Mouse (Mus musculus): ENCODE data around the gene Adamtsl4. TPM values are rescaled to one million over a fixed set of nuclear protein-coding genes. Genes with fewer than 3 reads are reported as not detected.
A peak's percentile ranks its signal among the peaks of the same experiment; 100 is the strongest.

The Adamtsl4 gene
- polyA plus RNA-seq, 1 experiment from 2014 or later: 7.0 TPM

DNA sequence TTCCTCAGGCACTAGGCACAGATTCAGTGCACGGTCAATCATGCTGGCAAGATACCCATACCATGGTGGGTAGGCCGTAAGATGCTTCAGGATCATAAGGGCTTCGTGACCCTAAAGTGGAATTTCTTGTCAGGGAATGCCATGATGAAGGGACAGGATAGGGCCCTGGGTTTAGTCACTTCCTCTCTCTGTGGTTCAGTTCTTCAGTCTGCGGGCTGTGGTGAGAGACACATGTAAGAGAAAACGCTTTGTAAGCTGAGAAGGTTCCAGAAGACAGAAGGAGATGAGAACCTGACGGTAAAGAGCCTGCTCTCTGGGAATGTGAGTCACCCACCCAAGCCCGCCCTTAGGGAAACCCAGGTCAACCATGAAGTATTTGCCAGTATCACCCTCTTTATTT lies 19.8 kb upstream of the Adamtsl4 start:
- Histone ChIP-seq H3K4me2 (ENCODE audit: low read length) (no peak overlapping the region), H3K4me1 (ENCODE audit: control insufficient read depth in 2 of 2, insufficient read depth in 2 of 2, low read length in 2 of 2) (0 out of 4 replicates have a peak, but pooled peaks cover 0 to under 1% of the 10 kb centered on the region in 2 experiments), H3K9me3 (ENCODE audit: control insufficient read depth, low read length) (no peaks in the 10 kb centered on the region), H3K36me3 (ENCODE audit: control insufficient read depth, insufficient read depth, low read length) (no peaks in the 10 kb centered on the region), H3K4me3 (ENCODE audit: control insufficient read depth in 1 of 2, insufficient read depth in 1 of 2, low read depth in 1 of 2, low read length in 2 of 2) (no peak overlapping the region), H3K9ac (ENCODE audit: low read length) (no peak overlapping the region), H3K27me3 (ENCODE audit: control insufficient read depth, insufficient read depth, low read length) (no peaks in the 10 kb centered on the region), H3K27ac (replicated peaks in 1 of 2; ENCODE audit: control insufficient read depth in 1 of 2, insufficient read depth in 1 of 2, low read depth in 2 of 2, low read length in 2 of 2) (no peak overlapping the region)
- no peak for ATAC-seq (ENCODE audit: insufficient number of reproducible peaks, insufficient read depth, low FRiP score, low read depth)
- WGBS: 78% methylated on average over 7 of the region's 7 CpGs

- Histone ChIP-seq H3K36me3 (ENCODE audit: control insufficient read depth, insufficient read depth, low read length) (no peaks in the 10 kb centered on the region), H3K27me3 (ENCODE audit: control insufficient read depth, insufficient read depth, low read length) (no peaks in the 10 kb centered on the region), H3K4me3 (ENCODE audit: control insufficient read depth in 1 of 2, insufficient read depth in 1 of 2, low read depth in 1 of 2, low read length in 2 of 2) (no peak overlapping the region), H3K4me1 (ENCODE audit: control insufficient read depth in 2 of 2, insufficient read depth in 2 of 2, low read length in 2 of 2) (peaks cover 5 to 13% of the 10 kb centered on the region in 2 experiments), H3K9me3 (ENCODE audit: control insufficient read depth, low read length) (no peaks in the 10 kb centered on the region), H3K4me2 (ENCODE audit: low read length) (no peak overlapping the region), H3K9ac (ENCODE audit: low read length) (no peak overlapping the region), H3K27ac (replicated peaks in 1 of 2; ENCODE audit: control insufficient read depth in 1 of 2, insufficient read depth in 1 of 2, low read depth in 2 of 2, low read length in 2 of 2) (no peak overlapping the region)
- ATAC-seq (ENCODE audit: insufficient number of reproducible peaks, insufficient read depth, low FRiP score, low read depth): no peak
- 91% methylated on average over 4 of the region's 4 CpGs for WGBS
These were observed 18.6 kb upstream of the Adamtsl4 start for GRCm38 (mm10) chr3:95706273-95706672.

DNA sequence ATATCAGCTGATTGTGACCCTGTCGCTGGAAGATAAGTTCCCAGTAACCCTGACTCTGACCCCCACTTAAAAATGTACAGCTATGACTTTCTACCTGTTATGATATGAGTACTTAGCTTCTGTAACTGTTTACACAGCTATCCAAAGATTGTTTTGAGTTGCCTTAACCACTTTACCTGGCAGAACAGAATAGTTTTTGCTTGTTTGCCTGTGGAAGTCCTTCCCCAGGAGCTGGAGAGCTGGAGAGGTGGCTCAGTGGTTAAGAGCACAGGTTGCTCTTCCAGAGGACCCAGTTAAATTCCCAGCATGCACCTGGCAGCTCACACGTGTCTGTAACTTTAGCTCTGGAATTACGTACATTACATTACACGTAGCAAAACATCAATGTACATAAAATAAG lies 16.9 kb upstream of the Adamtsl4 start:
- 84% methylated on average over 4 of the region's 4 CpGs for WGBS
- no peak overlapping the region for H3K4me2 ChIP-seq (ENCODE audit: low read length)
- ATAC-seq (ENCODE audit: insufficient number of reproducible peaks, insufficient read depth, low FRiP score, low read depth): no peak
- H3K36me3 ChIP-seq (ENCODE audit: control insufficient read depth, insufficient read depth, low read length): no peaks in the 10 kb centered on the region
- H3K27me3 ChIP-seq (ENCODE audit: control insufficient read depth, insufficient read depth, low read length): no peaks in the 10 kb centered on the region
- H3K9ac ChIP-seq (ENCODE audit: low read length): no peak overlapping the region
- H3K9me3 ChIP-seq (ENCODE audit: control insufficient read depth, low read length): no peaks in the 10 kb centered on the region
- peaks cover 8 to 28% of the 10 kb centered on the region in 2 experiments for H3K4me1 ChIP-seq (ENCODE audit: control insufficient read depth in 2 of 2, insufficient read depth in 2 of 2, low read length in 2 of 2)
- H3K27ac ChIP-seq (replicated peaks in 1 of 2; ENCODE audit: control insufficient read depth in 1 of 2, insufficient read depth in 1 of 2, low read depth in 2 of 2, low read length in 2 of 2): no peak overlapping the region
- no peak overlapping the region for H3K4me3 ChIP-seq (ENCODE audit: control insufficient read depth in 1 of 2, insufficient read depth in 1 of 2, low read depth in 1 of 2, low read length in 2 of 2)

DNA sequence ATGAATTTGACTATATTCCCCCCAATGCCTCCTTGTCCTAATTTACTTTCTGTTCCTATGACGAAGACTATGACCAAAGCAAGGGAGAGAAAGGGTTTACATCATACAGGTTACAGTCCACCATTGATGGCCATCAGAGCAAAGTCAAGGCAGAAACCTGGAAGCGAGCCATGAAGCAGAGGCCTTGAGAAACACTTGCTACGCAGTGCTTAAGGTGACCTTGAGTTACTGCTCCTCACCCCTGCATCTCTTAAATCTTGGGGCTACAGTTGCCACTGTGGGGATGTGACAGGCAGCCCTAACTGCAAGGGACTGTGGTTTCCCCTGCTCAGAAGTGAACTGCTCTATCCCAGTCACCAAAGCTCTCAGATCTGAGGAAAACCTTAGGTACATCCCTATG lies 15.6 kb upstream of the Adamtsl4 start:
- Histone ChIP-seq H3K27me3 (ENCODE audit: control insufficient read depth, insufficient read depth, low read length) (no peaks in the 10 kb centered on the region), H3K27ac (replicated peaks in 1 of 2; ENCODE audit: control insufficient read depth in 1 of 2, insufficient read depth in 1 of 2, low read depth in 2 of 2, low read length in 2 of 2) (no peak overlapping the region), H3K9ac (ENCODE audit: low read length) (no peak overlapping the region), H3K4me1 (ENCODE audit: control insufficient read depth in 2 of 2, insufficient read depth in 2 of 2, low read length in 2 of 2) (peaks cover 8 to 28% of the 10 kb centered on the region in 2 experiments), H3K4me3 (ENCODE audit: control insufficient read depth in 1 of 2, insufficient read depth in 1 of 2, low read depth in 1 of 2, low read length in 2 of 2) (no peak overlapping the region), H3K4me2 (ENCODE audit: low read length) (no peak overlapping the region), H3K9me3 (ENCODE audit: control insufficient read depth, low read length) (no peaks in the 10 kb centered on the region), H3K36me3 (ENCODE audit: control insufficient read depth, insufficient read depth, low read length) (no peaks in the 10 kb centered on the region)
- no peak for ATAC-seq (ENCODE audit: insufficient number of reproducible peaks, insufficient read depth, low FRiP score, low read depth)
- 92% methylated on average over 3 of the region's 3 CpGs for WGBS

DNA sequence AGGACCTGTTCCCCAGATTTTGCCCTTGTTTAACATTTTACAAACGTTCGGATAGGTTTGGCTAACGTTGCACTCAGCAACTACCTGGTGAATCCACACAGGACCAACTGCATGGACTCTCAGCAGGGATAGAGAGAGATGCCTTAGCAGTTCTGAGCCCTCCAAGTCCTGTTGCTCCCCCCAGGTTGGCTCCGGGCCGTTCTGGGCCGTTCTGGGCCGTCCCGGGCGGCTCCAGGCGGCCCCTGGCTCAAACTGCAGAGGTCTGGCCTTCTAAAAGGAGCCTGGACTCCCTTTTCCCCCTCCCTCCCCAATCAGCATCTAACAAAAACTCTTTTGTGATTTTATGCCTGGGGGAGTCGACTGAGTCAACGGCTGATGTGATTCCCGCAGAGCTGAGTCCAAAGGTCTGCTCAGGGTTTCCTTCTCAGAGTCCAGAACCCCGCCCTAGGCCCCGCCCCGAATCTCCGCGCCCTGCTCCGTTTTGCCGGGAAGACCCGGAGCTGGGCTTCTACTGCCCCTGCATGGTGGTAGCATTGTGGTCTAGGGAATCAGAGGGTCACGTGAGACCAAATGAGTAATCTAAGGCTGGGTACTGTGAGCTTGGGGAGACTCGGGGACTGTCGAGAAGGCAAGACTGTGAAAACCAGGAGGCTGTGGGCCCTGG lies 14.3 kb upstream of the Adamtsl4 start:
- H3K4me1 ChIP-seq (ENCODE audit: control insufficient read depth in 2 of 2, insufficient read depth in 2 of 2, low read length in 2 of 2): peaks cover 8 to 28% of the 10 kb centered on the region in 2 experiments
- H3K27me3 ChIP-seq (ENCODE audit: control insufficient read depth, insufficient read depth, low read length): no peaks in the 10 kb centered on the region
- no peaks in the 10 kb centered on the region for H3K36me3 ChIP-seq (ENCODE audit: control insufficient read depth, insufficient read depth, low read length)
- WGBS: 7% methylated on average over 24 of the region's 24 CpGs
- ATAC-seq (ENCODE audit: insufficient number of reproducible peaks, insufficient read depth, low FRiP score, low read depth): peak; percentile 82
- H3K9me3 ChIP-seq (ENCODE audit: control insufficient read depth, low read length): no peaks in the 10 kb centered on the region
- H3K9ac ChIP-seq (ENCODE audit: low read length): peak overlapping the region; percentile 76
- H3K27ac ChIP-seq (replicated peaks in 1 of 2; ENCODE audit: control insufficient read depth in 1 of 2, insufficient read depth in 1 of 2, low read depth in 2 of 2, low read length in 2 of 2): peak overlapping the region; percentile 58 to 78; a peak in 3 of 4 replicates
- peak overlapping the region; percentile 79 for H3K4me2 ChIP-seq (ENCODE audit: low read length)
- peak overlapping the region; percentile 28 to 36 for H3K4me3 ChIP-seq (ENCODE audit: control insufficient read depth in 1 of 2, insufficient read depth in 1 of 2, low read depth in 1 of 2, low read length in 2 of 2)

DNA sequence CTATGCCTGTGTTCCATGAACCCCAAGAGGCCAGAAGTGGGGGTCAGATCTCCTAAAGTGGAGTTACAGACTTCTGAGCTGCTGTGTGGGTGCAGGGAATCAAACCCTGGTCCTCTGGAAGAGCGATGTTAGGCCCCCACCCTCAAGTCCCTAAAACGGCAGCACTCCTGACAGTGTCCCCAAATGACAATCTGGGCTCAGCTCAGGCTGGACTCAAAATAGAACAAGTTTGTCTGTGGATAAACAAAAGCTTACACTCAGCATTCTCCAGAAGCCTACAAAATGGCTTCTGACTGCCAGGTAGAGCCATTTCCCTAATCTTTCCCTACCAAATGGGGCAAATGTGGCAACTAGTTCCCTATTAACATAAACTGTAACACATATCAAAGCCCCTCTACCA lies 13.4 kb upstream of the Adamtsl4 start:
- H3K4me3 ChIP-seq (ENCODE audit: control insufficient read depth in 1 of 2, insufficient read depth in 1 of 2, low read depth in 1 of 2, low read length in 2 of 2): no peak overlapping the region
- H3K27me3 ChIP-seq (ENCODE audit: control insufficient read depth, insufficient read depth, low read length): no peaks in the 10 kb centered on the region
- no peak overlapping the region for H3K4me2 ChIP-seq (ENCODE audit: low read length)
- H3K4me1 ChIP-seq (ENCODE audit: control insufficient read depth in 2 of 2, insufficient read depth in 2 of 2, low read length in 2 of 2): peaks cover 15 to 36% of the 10 kb centered on the region in 2 experiments
- no peaks in the 10 kb centered on the region for H3K36me3 ChIP-seq (ENCODE audit: control insufficient read depth, insufficient read depth, low read length)
- no peak for ATAC-seq (ENCODE audit: insufficient number of reproducible peaks, insufficient read depth, low FRiP score, low read depth)
- WGBS: 66% methylated on average over 2 of the region's 2 CpGs
- H3K9ac ChIP-seq (ENCODE audit: low read length): no peak overlapping the region
- H3K27ac ChIP-seq (replicated peaks in 1 of 2; ENCODE audit: control insufficient read depth in 1 of 2, insufficient read depth in 1 of 2, low read depth in 2 of 2, low read length in 2 of 2): peak overlapping the region in 1 of 2 experiments; percentile 78; a peak in 1 of 4 replicates
- no peaks in the 10 kb centered on the region for H3K9me3 ChIP-seq (ENCODE audit: control insufficient read depth, low read length)

GRCm38 (mm10) chr3:95700233-95700681 lies 12.5 kb upstream of the Adamtsl4 start:
- Histone ChIP-seq H3K4me1 (ENCODE audit: control insufficient read depth in 2 of 2, insufficient read depth in 2 of 2, low read length in 2 of 2) (peaks cover 23 to 44% of the 10 kb centered on the region in 2 experiments), H3K27me3 (ENCODE audit: control insufficient read depth, insufficient read depth, low read length) (no peaks in the 10 kb centered on the region), H3K27ac (replicated peaks in 1 of 2; ENCODE audit: control insufficient read depth in 1 of 2, insufficient read depth in 1 of 2, low read depth in 2 of 2, low read length in 2 of 2) (no peak overlapping the region), H3K4me3 (ENCODE audit: control insufficient read depth in 1 of 2, insufficient read depth in 1 of 2, low read depth in 1 of 2, low read length in 2 of 2) (no peak overlapping the region), H3K4me2 (ENCODE audit: low read length) (no peak overlapping the region), H3K36me3 (ENCODE audit: control insufficient read depth, insufficient read depth, low read length) (no peaks in the 10 kb centered on the region), H3K9me3 (ENCODE audit: control insufficient read depth, low read length) (no peaks in the 10 kb centered on the region), H3K9ac (ENCODE audit: low read length) (peak overlapping the region; percentile 21; the same call in 1 of the 2 replicates)
- 65% methylated on average over 6 of the region's 6 CpGs for WGBS
- ATAC-seq (ENCODE audit: insufficient number of reproducible peaks, insufficient read depth, low FRiP score, low read depth): no peak

DNA sequence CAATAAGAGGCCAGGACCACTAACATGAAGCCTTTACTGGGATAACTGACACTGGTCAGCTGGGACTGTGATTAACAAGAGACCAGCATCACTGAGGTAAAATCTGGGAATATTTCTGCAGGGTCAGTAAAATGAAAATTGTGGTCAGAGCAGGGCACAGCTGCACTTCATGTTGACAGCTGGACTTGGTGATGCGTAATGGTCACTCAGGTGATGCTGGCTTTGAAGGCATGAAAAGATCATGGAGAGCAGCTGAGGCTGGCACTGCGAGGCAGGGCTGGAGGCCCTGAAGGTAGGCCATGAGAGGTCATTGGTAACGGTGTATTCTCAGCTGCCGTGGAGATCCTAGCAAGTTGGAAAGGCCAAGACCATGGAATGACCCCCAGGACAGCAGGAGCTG lies 10.6 kb upstream of the Adamtsl4 start:
- no peak overlapping the region for H3K4me3 ChIP-seq (ENCODE audit: control insufficient read depth in 1 of 2, insufficient read depth in 1 of 2, low read depth in 1 of 2, low read length in 2 of 2)
- no peaks in the 10 kb centered on the region for H3K9me3 ChIP-seq (ENCODE audit: control insufficient read depth, low read length)
- H3K4me2 ChIP-seq (ENCODE audit: low read length): no peak overlapping the region
- H3K27ac ChIP-seq (replicated peaks in 1 of 2; ENCODE audit: control insufficient read depth in 1 of 2, insufficient read depth in 1 of 2, low read depth in 2 of 2, low read length in 2 of 2): no peak overlapping the region
- H3K36me3 ChIP-seq (ENCODE audit: control insufficient read depth, insufficient read depth, low read length): no peaks in the 10 kb centered on the region
- H3K9ac ChIP-seq (ENCODE audit: low read length): no peak overlapping the region
- H3K4me1 ChIP-seq (ENCODE audit: control insufficient read depth in 2 of 2, insufficient read depth in 2 of 2, low read length in 2 of 2): peaks cover 38 to 64% of the 10 kb centered on the region in 2 experiments
- no peaks in the 10 kb centered on the region for H3K27me3 ChIP-seq (ENCODE audit: control insufficient read depth, insufficient read depth, low read length)
- no peak for ATAC-seq (ENCODE audit: insufficient number of reproducible peaks, insufficient read depth, low FRiP score, low read depth)
- 95% methylated on average over 4 of the region's 4 CpGs for WGBS
